Mouse (Mus musculus) ES-E14 (cell line): ENCODE measurements around the gene Pla2g16. TPM values are rescaled to one million over a fixed set of nuclear protein-coding genes. Genes with fewer than 3 reads are reported as not detected.
A peak's percentile ranks its signal among the peaks of the same experiment; 100 is the strongest.

Experiments used
- DNase-seq: peaks from one replicate; pipeline ENCODE4 v3.0.0-alpha.2; 2013; ENCODE audit warnings: low read depth, low spot score
- H3K27ac ChIP-seq: 2 replicates; pipeline ENCODE4 v1.5.1; 2012; ENCODE audit warnings: low read depth, mild to moderate bottlenecking, low read length, moderate library complexity, mixed read lengths; ENCODE audit not compliant: poor library complexity, insufficient read depth, severe bottlenecking
- H3K36me3 ChIP-seq: 2 replicates; pipeline ENCODE4 v1.6.1; 2012; ENCODE audit warnings: mild to moderate bottlenecking, low read length, moderate library complexity, mixed read lengths; ENCODE audit not compliant: control insufficient read depth, poor library complexity, insufficient read depth, severe bottlenecking
- H3K4me1 ChIP-seq, 2 experiments: fragments of 150-350 bp in 1 of 2; sonication (generic) in 1 of 2; 2 replicates each; pipeline ENCODE4 v1.6.1; 2012; ENCODE audit warnings: low read length in 2 of 2, mild to moderate bottlenecking in 1 of 2, mixed read lengths in 1 of 2; ENCODE audit not compliant: control insufficient read depth in 2 of 2, insufficient read depth in 2 of 2, poor library complexity in 1 of 2
- H3K4me3 ChIP-seq, 2 experiments: fragments of 150-350 bp in 1 of 2; sonication (generic) in 1 of 2; 2 replicates each; pipeline ENCODE4 v1.5.1; 2012; ENCODE audit warnings: low read length in 2 of 2, low read depth in 1 of 2, mild to moderate bottlenecking in 1 of 2, mixed read lengths in 1 of 2; ENCODE audit not compliant: insufficient read depth in 1 of 2, poor library complexity in 1 of 2, severe bottlenecking in 1 of 2
- H3K9ac ChIP-seq: 2 replicates; pipeline ENCODE4 v1.6.1; 2012; ENCODE audit warnings: low read depth, mild to moderate bottlenecking, low read length, mixed read lengths; ENCODE audit not compliant: poor library complexity, insufficient read depth, severe bottlenecking
- H3K9me3 ChIP-seq: fragments of 150-350 bp; sonication (generic); 2 replicates; pipeline ENCODE4 v1.6.1; 2012; ENCODE audit warnings: low read depth, mild to moderate bottlenecking, low read length; ENCODE audit not compliant: control insufficient read depth, insufficient read depth
- CHD2 ChIP-seq: IDR thresholded peaks from 2 replicates; pipeline ENCODE4 v1.6.1; 2014; ENCODE audit warnings: mild to moderate bottlenecking, low read depth, low read length, inconsistent platforms
- HCFC1 ChIP-seq: IDR thresholded peaks from 2 replicates; pipeline ENCODE4 v1.6.1; 2012; ENCODE audit warnings: low read length, inconsistent platforms, borderline replicate concordance; ENCODE audit not compliant: insufficient read depth
- MAFK ChIP-seq: IDR thresholded peaks from 2 replicates; pipeline ENCODE4 v1.6.1; 2014; ENCODE audit warnings: mild to moderate bottlenecking, low read depth, low read length, inconsistent platforms; ENCODE audit not compliant: insufficient read depth
- ZC3H11A ChIP-seq: IDR thresholded peaks from 2 replicates; pipeline ENCODE4 v1.6.1; 2012; ENCODE audit warnings: low read depth, mild to moderate bottlenecking, inconsistent platforms, low read length, borderline replicate concordance
- ZNF384 ChIP-seq: IDR thresholded peaks from 2 replicates; pipeline ENCODE4 v1.6.1; 2012; ENCODE audit warnings: low read depth, low read length, inconsistent platforms
- in situ Hi-C, 2 experiments: fragments of 600-800 bp; cut with MboI; formaldehyde crosslinking; loops; one replicate each; pipeline ENCODE4 v1.15.1; 2025; ENCODE audit warnings: low sequenced_read_pairs in 2 of 2, inconsistent platforms in 1 of 2; ENCODE audit not compliant: unreplicated experiment in 2 of 2
- total RNA-seq: library from RNA; depleted of rRNA; stranded (reverse); fragments of 300-350 nt; gene quantifications from 2 replicates; pipeline ENCODE4 v1.2.3, GENCODE M21; 2012

Gene Pla2g16
- total RNA-seq, 1 experiment = 8.3 TPM

DNA sequence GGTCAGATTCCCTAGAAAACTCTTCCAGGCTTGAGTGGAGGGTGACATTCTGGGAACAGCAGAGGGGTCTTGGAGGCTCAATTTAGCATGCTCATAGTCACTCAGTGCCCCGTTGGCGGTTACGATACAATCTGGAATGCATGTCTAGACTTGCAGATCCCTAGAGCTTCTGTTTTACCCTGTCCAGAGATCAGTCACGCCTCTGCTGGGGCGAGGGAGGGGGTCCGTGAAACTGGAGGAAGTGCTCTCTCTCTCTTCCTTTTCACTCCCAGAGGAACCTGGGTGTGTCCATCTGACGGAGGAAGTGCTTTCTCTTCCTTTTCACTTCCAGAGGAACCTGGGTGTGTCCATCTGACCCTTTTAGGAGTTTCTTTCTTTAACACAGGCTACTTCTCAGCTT lies 25.8 kb downstream of the Pla2g16 start:
- Histone ChIP-seq H3K9me3 (no peaks in the 10 kb centered on the region), H3K27ac (peak overlapping the region; percentile 99), H3K9ac (peak overlapping the region; percentile 44; the same call in 1 of the 2 replicates), H3K4me1 (peaks cover 21 to 24% of the 10 kb centered on the region in 2 experiments), H3K4me3 (peak overlapping the region; percentile 8 to 43; a peak in 3 of 4 replicates), H3K36me3 (no peaks in the 10 kb centered on the region)
- TF ChIP-seq CHD2 (no peak), HCFC1 (peak; percentile 50; the same call in 1 of the 2 replicates)
- in situ Hi-C loops = no loop called here
- DNase-seq = peak; percentile 83

DNA sequence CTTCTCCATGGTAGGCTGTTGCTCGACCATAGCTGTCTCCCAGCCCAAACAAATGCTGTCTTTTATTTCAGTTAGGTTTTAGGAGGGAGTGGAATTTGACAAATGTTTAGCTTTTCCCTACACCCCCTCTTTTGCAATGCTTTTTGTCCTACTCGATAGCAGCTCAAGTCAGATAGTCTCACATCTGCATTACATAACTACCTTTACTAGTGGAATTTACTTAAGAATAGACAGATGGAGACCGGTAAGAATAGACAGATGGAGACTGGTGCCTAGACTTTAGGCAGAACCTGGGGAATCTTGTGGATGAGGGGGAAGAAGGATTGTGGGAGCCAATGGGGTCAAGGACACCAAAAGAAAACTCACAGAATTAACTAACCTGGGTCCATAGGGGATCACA lies 26.3 kb downstream of the Pla2g16 start:
- TF ChIP-seq ZNF384 (no peak), CHD2 (no peak), ZC3H11A (no peak), HCFC1 (no peak), MAFK (no peak)
- peak overlapping the region; percentile 17; the same call in 1 of the 2 replicates for H3K9ac ChIP-seq
- H3K4me1 ChIP-seq = peaks cover 21 to 24% of the 10 kb centered on the region in 2 experiments
- in situ Hi-C loops = no loop called here
- H3K36me3 ChIP-seq = no peaks in the 10 kb centered on the region
- H3K9me3 ChIP-seq = no peaks in the 10 kb centered on the region
- DNase-seq = no peak
- peak overlapping the region; percentile 99 for H3K27ac ChIP-seq
- H3K4me3 ChIP-seq = peak overlapping the region in 1 of 2 experiments; percentile 34; a peak in 2 of 4 replicates

DNA sequence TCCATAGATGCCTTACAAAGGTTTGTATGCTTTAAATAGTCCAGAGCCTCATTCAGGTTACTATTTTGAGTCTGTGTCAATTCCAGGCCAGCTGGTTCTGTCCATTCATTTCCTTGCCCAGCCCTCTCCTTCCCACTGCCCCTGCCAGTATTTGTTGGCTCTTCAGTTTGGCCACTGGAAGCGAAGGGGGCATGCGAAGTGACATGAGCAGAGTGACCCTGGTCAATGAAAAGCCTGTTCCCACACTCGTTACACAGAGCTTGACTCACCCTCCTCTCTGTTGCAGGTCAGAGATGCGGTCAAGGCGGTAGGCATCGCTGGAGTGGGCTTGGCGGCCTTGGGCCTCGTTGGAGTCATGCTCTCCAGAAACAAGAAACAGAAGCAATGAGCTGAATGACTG lies 28.0 kb downstream of the Pla2g16 start:
- no peak overlapping the region for H3K4me3 ChIP-seq
- H3K27ac ChIP-seq = no peak overlapping the region; the same call in 1 of the 2 replicates
- H3K36me3 ChIP-seq = no peaks in the 10 kb centered on the region
- peaks cover 21 to 24% of the 10 kb centered on the region in 2 experiments for H3K4me1 ChIP-seq
- H3K9me3 ChIP-seq = no peaks in the 10 kb centered on the region
- DNase-seq = no peak
- in situ Hi-C loops = no loop called here
- H3K9ac ChIP-seq = no peak overlapping the region
- TF ChIP-seq ZC3H11A (no peak), CHD2 (no peak), MAFK (no peak), ZNF384 (no peak), HCFC1 (no peak)

DNA sequence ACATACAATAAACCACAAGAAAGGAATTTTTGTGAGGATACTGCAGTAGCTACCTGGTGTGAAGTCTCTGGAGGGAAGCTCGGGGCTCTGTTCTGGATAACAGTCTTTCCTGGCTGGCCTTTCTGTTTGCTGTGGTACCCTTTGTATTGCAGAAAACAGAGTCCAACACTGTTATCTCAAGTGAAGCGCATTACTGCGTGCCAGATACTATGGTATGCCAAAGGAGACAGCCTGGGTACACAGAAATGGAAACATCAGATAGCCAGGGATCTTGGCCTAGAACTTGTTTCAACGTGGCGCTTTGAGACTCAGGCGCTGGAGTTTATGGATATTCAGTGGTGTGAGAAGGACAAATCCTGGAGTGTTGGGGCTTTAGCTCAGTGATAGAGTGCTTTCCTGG lies 28.5 kb downstream of the Pla2g16 start:
- H3K4me3 ChIP-seq = no peak overlapping the region
- H3K36me3 ChIP-seq = no peaks in the 10 kb centered on the region
- peaks cover 21% of the 10 kb centered on the region in 2 experiments for H3K4me1 ChIP-seq
- H3K9me3 ChIP-seq = no peaks in the 10 kb centered on the region
- in situ Hi-C loops = no loop called here
- no peak overlapping the region for H3K9ac ChIP-seq
- no peak overlapping the region for H3K27ac ChIP-seq
- TF ChIP-seq CHD2 (no peak), ZNF384 (no peak), HCFC1 (no peak), ZC3H11A (no peak), MAFK (no peak)
- no peak for DNase-seq

DNA sequence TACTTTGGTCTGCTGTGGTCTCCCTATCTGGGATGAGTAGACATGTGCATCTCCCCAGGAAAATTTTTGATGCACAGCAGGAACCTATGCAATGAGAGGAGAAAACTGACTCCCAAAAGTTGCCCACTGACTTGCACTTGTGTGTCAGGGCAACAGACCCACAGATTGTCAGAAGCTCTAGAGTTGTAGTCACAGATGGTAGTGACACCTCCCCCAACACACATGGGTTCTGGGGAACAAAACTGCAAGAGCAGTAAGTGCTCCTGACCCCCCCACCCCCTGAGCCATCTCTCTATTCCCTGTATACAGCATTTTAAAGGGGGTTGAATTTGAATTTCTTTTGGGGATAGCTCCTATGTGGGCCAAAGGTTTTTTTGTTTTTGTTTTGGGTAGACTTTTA lies 33.5 kb downstream of the Pla2g16 start:
- no peak for DNase-seq
- no peak overlapping the region for H3K27ac ChIP-seq
- TF ChIP-seq CHD2 (no peak), ZC3H11A (no peak), MAFK (no peak), ZNF384 (no peak), HCFC1 (no peak)
- no peaks in the 10 kb centered on the region for H3K36me3 ChIP-seq
- in situ Hi-C loops = no loop called here
- H3K4me1 ChIP-seq = no peaks in the 10 kb centered on the region
- H3K9ac ChIP-seq = no peak overlapping the region
- no peak overlapping the region for H3K4me3 ChIP-seq
- H3K9me3 ChIP-seq = no peaks in the 10 kb centered on the region
